Mouse (Mus musculus) limb, embryonic 14.5 days (tissue): ENCODE results near the gene Fgfr3. TPM values are rescaled to one million over a fixed set of nuclear protein-coding genes. Genes with fewer than 3 reads are reported as not detected.

Source experiments
- ATAC-seq: fragments of 200-750 bp; cut with Nextera tagmentation; 2 replicates; pipeline ENCODE4 v1.8.0; 2017; ENCODE audit warnings: low read depth, moderate number of reproducible peaks, moderate TSS enrichment; ENCODE audit not compliant: low FRiP score
- DNase-seq: peaks from one replicate; pipeline ENCODE4 v3.0.0-alpha.2; 2015; ENCODE audit warnings: low spot score
- H3K27ac ChIP-seq: fragments of 300-500 bp; sonication (generic); replicated peaks from 2 replicates; pipeline ENCODE4 v1.5.1; 2014; ENCODE audit warnings: low read depth, mild to moderate bottlenecking, low read length, moderate library complexity, mixed read lengths
- H3K27me3 ChIP-seq: fragments of 300-500 bp; sonication (generic); 2 replicates; pipeline ENCODE4 v1.6.1; 2014; ENCODE audit warnings: low read length, mixed read lengths; ENCODE audit not compliant: control insufficient read depth, insufficient read depth
- H3K36me3 ChIP-seq: fragments of 300-500 bp; sonication (generic); 2 replicates; pipeline ENCODE4 v1.6.1; 2014; ENCODE audit warnings: mild to moderate bottlenecking, low read length, moderate library complexity, mixed read lengths; ENCODE audit not compliant: control insufficient read depth, insufficient read depth
- H3K4me1 ChIP-seq: fragments of 300-500 bp; sonication (generic); 2 replicates; pipeline ENCODE4 v1.6.1; 2014; ENCODE audit warnings: antibody characterized with exemption, low read length, mixed read lengths; ENCODE audit not compliant: control insufficient read depth, insufficient read depth
- H3K4me2 ChIP-seq: fragments of 300-500 bp; sonication (generic); replicated peaks from 2 replicates; pipeline ENCODE4 v1.6.1; 2014; ENCODE audit warnings: low read depth, mild to moderate bottlenecking, low read length, moderate library complexity; ENCODE audit not compliant: severe bottlenecking
- H3K4me3 ChIP-seq: fragments of 300-500 bp; sonication (generic); replicated peaks from 2 replicates; pipeline ENCODE4 v1.5.1; 2014; ENCODE audit warnings: low read length
- H3K9ac ChIP-seq: fragments of 300-500 bp; sonication (generic); 2 replicates; pipeline ENCODE4 v1.6.1; 2014; ENCODE audit warnings: mild to moderate bottlenecking, low read depth, low read length, moderate library complexity; ENCODE audit not compliant: severe bottlenecking
- H3K9me3 ChIP-seq: fragments of 300-500 bp; sonication (generic); 2 replicates; pipeline ENCODE4 v1.6.1; 2016; ENCODE audit warnings: low read length; ENCODE audit not compliant: control insufficient read depth
- POLR2A ChIP-seq: fragments of 200-500 bp; IDR thresholded peaks from 2 replicates; pipeline ENCODE4 v1.8.0; 2012; ENCODE audit warnings: inconsistent platforms, mild to moderate bottlenecking, moderate library complexity, borderline replicate concordance; ENCODE audit not compliant: insufficient read depth, insufficient read length; ENCODE audit errors: extremely low read depth
- WGBS: fragments of 180-500 bp; shearing (Covaris S2); extraction: QIAGEN DNeasy Blood & Tissue Kit; methylation state at CpG from one replicate; pipeline ENCODE4 v1.1.7; 2014; 5-methylcytosine and 5-hydroxymethylcytosine counted together
- polyA plus RNA-seq, 2 experiments: library from polyadenylated mRNA; depleted of rRNA in 1 of 2; stranded (reverse) in 1 of 2; unstranded in 1 of 2; fragments of >200 nt; fragmentation: Nextera tagmentation in 1 of 2; extraction: Ambion mirVana in 1 of 2; gene quantifications; 2 replicates each; pipeline versions ENCODE4 v1.2.1 to v1.2.3; 2012 to 2014

Fgfr3 gene
- polyA plus RNA-seq, 2 experiments = 27.5 to 143 TPM

GRCm38 (mm10) chr5:33712550-33712949 lies 8.9 kb upstream of the Fgfr3 start:
- no peak overlapping the region for H3K9ac ChIP-seq
- no peak for TF ChIP-seq POLR2A
- H3K36me3 ChIP-seq = no peaks in the 10 kb centered on the region
- H3K4me3 ChIP-seq = no peak overlapping the region
- H3K27ac ChIP-seq = no peak overlapping the region
- WGBS = 61% methylated on average over 2 of the region's 2 CpGs
- peaks cover 4% of the 10 kb centered on the region; the same call in 1 of the 2 replicates for H3K4me1 ChIP-seq
- no peak for DNase-seq
- no peak for ATAC-seq
- H3K4me2 ChIP-seq = no peak overlapping the region
- no peaks in the 10 kb centered on the region for H3K9me3 ChIP-seq
- H3K27me3 ChIP-seq = no peaks in the 10 kb centered on the region

- peaks cover 4% of the 10 kb centered on the region; the same call in 1 of the 2 replicates for H3K4me1 ChIP-seq
- no peaks in the 10 kb centered on the region for H3K9me3 ChIP-seq
- ATAC-seq (no peak), DNase-seq (no peak)
- H3K27me3 ChIP-seq = no peaks in the 10 kb centered on the region
- no peak for TF ChIP-seq POLR2A
- 18% methylated on average over 2 of the region's 2 CpGs for WGBS
- no peak overlapping the region for H3K4me2 ChIP-seq
- H3K9ac ChIP-seq = no peak overlapping the region
- no peaks in the 10 kb centered on the region for H3K36me3 ChIP-seq
- no peak overlapping the region for H3K27ac ChIP-seq
- H3K4me3 ChIP-seq = no peak overlapping the region
Measured at GRCm38 (mm10) chr5:33715182-33715581, 6.3 kb upstream of the Fgfr3 start.

GRCm38 (mm10) chr5:33716467-33716866 lies 5.0 kb upstream of the Fgfr3 start:
- Histone ChIP-seq H3K4me1 (peaks cover 4% of the 10 kb centered on the region; the same call in 1 of the 2 replicates), H3K9ac (0 out of 2 replicates have a peak overlapping the region, but pooled peaks have one; percentile 2), H3K4me3 (no peak overlapping the region), H3K27me3 (no peaks in the 10 kb centered on the region), H3K27ac (no peak overlapping the region; the same call in 1 of the 2 replicates), H3K4me2 (no peak overlapping the region), H3K9me3 (no peaks in the 10 kb centered on the region), H3K36me3 (no peaks in the 10 kb centered on the region)
- TF ChIP-seq POLR2A = no peak
- WGBS = 66% methylated on average over 6 of the region's 6 CpGs
- ATAC-seq = peak; percentile 23; the same call in 1 of the 2 replicates
- DNase-seq = no peak

GRCm38 (mm10) chr5:33718460-33718859 lies 3.0 kb upstream of the Fgfr3 start:
- Histone ChIP-seq H3K27ac (no peak overlapping the region), H3K9ac (no peak overlapping the region), H3K27me3 (no peaks in the 10 kb centered on the region), H3K36me3 (no peaks in the 10 kb centered on the region), H3K9me3 (no peaks in the 10 kb centered on the region), H3K4me2 (no peak overlapping the region), H3K4me3 (no peak overlapping the region), H3K4me1 (peaks cover 12% of the 10 kb centered on the region)
- WGBS = 77% methylated on average over 5 of the region's 5 CpGs
- TF ChIP-seq POLR2A = no peak
- no peak for ATAC-seq
- no peak for DNase-seq

- Histone ChIP-seq H3K4me2 (peak overlapping the region; percentile 95), H3K27me3 (peaks cover 5% of the 10 kb centered on the region; the same call in 1 of the 2 replicates), H3K9ac (no peak overlapping the region), H3K4me3 (peak overlapping the region; percentile 78), H3K27ac (no peak overlapping the region), H3K36me3 (peaks cover 8% of the 10 kb centered on the region), H3K4me1 (peaks cover 12% of the 10 kb centered on the region), H3K9me3 (no peaks in the 10 kb centered on the region)
- DNase-seq (no peak), ATAC-seq (no peak)
- 8% methylated on average over 8 of the region's 8 CpGs for WGBS
- TF ChIP-seq POLR2A = no peak
Measured at GRCm38 (mm10) chr5:33720852-33721490, 503 bp upstream of the Fgfr3 start.
